Mouse (Mus musculus) right cerebral cortex, postnatal 36 days (tissue): ENCODE results near the gene Gm27021.

Experiments used
- DNase-seq, 2 experiments: peaks; one replicate each; pipeline ENCODE4 v3.0.0; 2022; ENCODE audit warnings: low spot score in 2 of 2, mixed read lengths in 1 of 2

Gm27021 gene

DNA sequence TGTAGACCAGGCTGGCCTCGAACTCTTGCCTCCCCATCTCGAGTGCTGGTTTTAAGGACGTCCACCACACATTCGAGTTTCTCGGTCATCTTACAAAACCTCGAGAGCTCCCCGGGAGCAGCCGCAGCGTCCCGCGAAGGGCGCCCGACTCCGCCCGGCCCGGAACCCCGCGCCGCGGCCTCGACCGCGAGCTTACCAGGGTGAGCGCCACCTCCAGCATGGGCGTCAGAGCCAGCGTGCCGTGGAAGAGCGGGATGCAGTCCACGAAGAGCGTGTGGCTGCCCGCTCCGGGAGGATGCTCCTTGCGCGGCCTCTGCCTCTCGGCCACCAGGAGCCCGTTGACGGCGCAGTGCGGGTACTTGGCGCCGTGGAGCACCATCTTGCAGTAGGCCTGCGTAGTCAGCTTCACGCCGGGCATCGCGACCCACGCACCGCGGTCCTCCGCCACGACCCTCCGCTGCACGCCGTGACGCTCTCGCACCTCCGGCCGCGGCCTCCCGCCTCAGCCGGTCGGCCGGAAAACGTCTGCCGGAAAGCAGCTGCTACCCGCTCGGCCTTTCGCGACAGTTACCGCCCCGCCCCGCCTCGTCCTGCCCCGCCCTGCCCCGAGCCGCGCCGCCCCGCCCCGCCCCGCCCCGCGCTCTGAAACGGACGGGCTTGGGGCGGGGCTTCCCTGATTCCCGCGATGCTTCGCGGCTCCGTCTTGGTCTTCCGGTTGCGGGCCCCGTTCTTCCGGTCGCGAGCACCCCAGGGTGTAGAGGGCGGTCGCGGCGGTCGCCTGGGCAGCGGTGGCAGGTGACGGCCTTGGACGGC is at the start of gene Gm27021, which contains the start of gene Cox4i1:
Gene Gm27021 (minus strand): TSS at position 519 of the 813 bp plus-strand sequence.
Gene Cox4i1 (plus strand): TSS at position 662 of the 813 bp plus-strand sequence.
- peak; percentile 82 to 86 for DNase-seq

DNA sequence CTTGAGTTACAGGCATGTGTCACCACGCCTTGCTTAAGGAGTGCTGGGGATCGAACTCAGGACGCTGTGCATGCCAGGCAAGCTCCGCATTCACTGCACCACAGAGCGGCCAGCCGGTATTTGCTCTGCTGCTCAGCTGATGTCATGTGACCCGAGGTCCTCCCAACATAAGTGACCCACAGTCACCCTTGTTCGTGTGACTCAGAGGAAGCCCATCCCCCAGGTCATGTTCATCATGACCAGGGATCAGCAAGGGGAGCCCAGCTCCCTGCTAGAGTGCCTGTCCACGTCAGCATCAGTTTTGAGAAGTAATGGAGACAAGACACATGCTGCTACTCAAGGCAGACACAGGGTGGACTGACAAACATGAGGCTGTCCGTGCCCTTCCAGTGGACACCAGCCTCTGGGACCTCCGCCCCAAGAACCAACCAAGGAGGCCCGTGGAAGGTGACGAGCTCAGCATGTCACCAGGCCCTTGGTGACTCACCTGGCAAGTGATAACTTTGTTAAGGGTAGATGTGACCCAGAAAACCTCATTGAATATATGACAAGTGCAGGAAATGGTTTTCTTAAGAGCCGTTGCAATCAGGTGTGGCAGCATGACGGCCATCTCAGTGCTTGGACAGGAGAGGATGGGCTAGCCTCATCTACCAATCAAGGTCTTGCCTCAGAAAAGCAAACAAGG is 48.3 kb upstream of the Gm27021 start:
- no peak for DNase-seq

DNA sequence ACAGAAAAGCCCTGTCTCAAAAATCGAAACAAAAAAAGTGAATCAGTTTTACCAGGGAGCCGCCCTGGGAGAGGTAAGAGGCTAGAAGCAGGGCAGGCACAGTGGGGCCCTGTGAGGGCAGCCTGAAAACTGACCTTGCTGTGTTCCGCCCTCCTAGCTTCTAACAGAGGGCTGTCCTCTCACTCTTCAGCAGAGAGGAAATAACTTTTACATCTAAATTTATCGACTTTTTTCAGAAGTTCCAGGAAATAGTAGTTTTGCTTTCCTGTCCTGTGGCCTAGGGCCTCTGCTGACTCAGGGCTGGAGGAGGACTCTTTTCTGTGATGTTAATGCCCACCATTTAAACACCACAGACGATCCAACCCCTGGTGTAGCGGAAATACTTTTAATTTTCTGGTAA is 47.3 kb upstream of the Gm27021 start:
- DNase-seq, result no peak

DNA sequence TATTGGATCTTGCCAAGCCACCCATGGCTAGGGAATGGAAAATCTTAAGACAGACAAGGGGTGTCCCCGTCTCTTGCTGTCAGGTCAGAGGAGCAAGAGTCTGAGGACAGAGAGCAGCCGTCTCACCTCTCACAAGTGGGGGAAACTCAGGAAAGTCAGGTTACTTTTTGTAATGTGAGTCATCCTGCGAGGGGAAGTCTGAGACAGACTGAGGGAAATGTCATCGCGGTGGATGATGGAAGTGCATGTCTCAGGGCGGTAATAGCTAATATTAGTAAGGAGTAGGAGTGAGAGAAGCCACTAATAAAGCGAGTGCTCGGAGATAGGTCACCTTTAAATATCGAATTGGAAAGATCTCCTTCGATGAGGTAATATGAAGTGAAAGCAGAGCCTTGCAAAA is 41.3 kb upstream of the Gm27021 start:
- DNase-seq, result no peak

DNA sequence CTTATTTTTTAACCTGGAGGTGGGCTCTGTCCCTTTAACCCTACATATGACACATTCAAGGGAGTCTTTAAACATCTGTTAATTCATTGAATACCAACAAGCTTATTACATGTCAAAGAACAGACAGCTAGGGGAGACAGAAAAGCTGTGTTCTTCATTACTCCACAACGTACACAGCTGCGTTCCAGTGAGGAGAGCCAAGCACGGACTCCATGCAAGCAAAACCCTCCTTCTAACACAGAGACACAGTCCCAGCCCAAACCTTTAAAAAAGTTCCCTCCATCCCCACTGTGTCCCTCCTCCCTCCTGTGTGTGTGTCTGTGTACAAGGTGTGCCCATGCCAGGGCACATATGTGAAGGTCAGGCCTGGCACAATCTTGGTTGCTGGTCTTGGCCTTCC is 38.3 kb upstream of the Gm27021 start:
- DNase-seq, result no peak

DNA sequence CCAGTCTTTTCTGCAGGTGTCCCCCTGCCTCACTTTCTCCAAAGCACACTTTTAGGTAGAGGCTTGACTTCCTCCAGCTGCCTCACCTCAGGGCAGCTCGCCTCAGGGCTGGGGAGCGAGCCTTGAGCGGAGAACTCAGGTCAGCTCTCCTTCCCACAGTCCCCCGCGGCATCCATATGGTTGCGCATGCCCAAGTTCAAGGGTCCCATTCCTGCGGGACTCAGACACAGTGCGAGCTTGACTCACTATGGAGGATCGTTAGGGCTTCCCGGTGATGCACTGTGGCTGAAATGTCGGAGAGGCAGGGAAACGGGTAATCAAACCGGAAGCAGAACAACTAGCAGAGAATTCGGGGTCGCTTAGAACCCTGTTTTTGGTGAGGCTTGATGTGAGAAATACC is 37.3 kb upstream of the Gm27021 start:
- DNase-seq, result no peak

DNA sequence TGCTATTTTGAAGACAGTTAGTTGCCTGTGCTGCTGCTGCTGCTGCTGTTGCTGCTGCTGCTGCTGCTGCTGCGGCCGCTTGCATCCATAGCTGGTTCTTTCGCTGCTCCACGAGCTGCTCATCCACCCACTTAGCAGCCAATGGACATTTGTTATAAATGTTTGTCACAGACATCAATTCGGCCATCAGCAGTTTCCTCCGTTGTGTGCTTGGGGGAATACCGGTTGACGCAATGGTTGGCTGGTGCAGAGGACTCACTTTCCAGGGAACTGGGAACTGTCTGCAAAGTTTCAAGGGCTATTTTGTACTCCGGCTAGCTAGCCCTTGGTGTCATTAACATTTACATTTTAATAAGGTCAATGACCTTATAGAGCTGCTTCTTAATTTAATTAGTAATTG is 36.3 kb upstream of the Gm27021 start:
- DNase-seq, result no peak

DNA sequence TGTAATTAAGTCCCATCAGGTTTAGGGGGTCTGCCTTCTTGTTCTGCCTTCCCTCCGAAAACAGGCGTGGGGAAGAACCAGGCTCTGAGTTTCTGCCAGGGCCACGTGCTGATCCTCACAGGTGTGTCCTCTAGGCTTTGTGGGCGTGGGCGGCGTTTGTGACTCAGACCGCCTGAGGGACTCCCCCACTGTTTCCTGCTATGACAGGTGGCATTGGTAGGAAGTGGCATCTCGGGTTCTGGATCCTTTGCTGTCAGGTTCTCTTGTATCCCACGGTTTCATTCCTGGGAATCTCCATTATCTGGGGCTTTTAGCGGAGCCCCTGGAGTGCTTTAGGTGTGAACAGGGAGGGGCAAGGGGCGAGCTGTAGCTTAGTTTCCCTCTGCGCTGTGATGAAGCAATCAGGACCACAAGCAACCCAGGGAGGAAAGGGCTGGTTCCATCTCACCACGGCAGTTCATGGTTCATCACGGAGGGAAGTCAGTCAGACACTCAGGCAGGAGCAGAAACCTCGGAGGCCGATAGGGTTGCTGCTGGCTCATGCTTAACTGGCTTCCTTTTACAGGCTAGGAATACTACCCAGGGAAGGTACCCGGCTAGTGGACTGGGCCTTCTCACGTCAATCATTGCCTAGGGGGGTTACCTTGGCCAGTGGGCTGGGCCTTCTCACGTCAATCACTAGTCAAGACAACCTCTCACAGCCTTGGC is 34.0 kb upstream of the Gm27021 start:
- peak; percentile 23 to 43 for DNase-seq

DNA sequence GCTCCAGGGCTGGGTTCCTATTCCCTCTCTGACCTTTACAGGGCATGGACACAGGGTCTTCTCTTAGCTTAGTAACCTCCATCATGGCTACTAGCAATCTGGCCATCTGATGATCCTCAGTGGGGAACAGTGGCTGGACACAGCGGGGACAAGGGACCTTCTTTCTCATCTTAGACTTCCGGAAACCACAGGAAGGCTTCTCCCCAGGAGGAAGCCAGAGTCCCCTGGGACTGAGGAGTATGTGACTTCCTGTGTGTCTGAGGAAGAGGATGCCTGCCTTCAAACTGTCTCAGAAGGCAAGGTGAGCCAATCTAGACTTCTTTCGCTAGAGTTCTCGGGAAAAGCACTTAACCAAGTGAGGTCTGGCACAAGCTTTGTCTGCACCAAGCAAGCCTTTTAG is 32.2 kb upstream of the Gm27021 start:
- DNase-seq, result no peak

DNA sequence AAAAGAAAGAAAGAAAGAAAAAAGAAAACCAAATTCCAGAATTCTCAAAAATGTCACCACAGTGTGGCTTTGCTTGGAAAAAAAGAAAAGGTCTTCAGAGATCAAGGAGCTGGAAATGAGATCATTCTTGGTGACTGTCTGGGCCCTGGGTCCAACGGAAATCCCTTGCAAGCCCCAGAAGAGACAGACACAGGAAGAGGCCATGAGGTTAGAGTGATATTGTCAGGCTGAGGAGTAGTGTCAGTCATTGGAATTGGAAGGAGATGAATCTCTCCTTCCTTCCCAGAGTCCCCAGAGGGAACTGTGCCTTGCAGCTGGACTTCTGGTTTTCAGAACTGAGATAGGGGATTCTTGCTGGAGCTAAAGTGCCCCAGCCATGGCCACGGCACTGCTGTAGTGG is 31.7 kb upstream of the Gm27021 start:
- DNase-seq, result no peak

DNA sequence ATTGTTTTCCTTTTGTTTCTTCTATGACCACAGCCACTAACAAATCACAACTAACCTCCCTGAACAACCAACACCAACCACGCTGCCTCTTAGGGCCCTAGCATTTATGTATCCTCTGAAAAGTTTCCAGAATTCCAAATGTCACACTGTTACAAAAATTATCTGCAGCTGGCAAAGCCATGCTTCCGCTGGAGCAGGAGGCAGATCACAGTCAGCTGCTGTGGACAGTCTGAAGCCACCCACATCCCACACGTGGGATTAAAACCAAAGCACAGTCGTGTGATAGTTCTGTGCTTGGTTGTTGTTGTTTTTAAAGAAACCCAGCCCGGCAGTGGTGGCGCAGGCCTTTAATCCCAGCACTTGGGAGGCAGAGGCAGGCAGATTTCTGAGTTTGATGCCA is 31.2 kb upstream of the Gm27021 start:
- no peak for DNase-seq

DNA sequence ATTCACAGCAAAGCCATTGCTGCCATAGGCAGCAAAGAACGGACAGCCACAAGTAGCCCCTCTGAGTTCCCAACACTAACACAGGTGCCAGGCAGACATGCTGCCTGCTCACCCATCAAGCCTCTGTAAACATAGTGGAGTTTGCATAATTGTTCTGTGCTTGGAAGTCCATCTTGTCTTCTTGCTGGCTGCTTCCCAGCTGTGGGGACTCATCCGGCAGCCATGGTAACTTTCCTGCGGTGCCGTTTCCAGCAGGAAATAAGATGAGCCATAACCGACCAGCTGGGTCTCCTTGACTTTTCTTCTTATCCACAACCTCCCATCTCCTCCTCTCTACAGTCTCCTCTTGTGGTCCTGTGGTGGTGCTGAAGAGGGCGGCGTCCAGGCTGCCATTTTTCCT is 30.5 kb upstream of the Gm27021 start:
- no peak for DNase-seq

DNA sequence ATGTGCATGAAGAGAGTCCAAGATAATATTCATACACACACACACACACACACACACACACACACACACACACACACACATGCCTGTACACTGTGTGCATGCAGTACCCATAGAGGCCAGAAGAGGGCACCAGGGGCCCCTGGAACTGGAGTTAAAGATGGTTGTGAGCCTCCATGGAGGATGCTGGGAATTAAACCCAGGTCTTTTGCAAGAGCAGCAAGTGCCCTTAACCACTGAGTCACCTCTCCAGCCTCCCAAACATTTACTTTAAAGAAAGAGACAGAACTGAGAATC is 30.0 kb upstream of the Gm27021 start:
- DNase-seq, result no peak

DNA sequence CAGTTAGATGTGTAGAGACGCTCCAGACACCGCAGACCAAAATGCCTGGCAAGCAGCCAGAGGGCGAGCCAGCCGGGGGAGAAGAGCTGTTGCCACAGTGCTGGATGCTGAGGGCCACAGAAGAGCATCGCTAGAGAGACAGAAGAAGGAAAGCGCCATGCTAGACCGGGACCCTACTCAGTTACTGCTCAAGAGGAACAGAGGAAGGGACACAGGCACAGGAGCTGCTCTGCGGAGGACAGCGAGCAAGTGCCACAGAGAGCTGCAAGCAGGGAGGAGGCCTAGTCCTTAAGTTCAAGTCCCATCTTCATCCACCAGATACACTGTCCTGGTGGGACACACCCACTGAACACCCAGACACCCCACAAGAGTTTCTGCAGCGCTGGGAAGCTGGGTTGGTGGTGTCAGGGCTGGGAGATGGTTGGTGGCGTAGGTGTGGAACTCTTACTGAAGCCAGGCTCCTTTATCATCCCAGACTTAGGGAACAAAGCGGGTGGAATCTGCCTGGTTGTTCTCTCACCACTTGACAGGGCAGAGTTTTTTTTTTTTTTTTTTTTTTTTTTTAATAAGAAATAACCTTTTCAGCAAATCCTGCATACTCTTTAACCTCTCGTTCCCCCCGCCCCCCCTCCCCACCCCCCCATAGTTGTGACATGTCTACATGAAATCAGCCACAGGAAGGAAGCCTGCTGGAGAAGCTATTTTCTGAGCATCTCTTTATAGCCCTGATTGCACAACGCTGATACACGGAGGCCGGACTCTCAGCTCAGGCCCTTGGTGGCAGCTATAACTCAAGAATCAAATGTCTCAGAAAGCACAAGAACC is 29.5 kb upstream of the Gm27021 start:
- no peak for DNase-seq

DNA sequence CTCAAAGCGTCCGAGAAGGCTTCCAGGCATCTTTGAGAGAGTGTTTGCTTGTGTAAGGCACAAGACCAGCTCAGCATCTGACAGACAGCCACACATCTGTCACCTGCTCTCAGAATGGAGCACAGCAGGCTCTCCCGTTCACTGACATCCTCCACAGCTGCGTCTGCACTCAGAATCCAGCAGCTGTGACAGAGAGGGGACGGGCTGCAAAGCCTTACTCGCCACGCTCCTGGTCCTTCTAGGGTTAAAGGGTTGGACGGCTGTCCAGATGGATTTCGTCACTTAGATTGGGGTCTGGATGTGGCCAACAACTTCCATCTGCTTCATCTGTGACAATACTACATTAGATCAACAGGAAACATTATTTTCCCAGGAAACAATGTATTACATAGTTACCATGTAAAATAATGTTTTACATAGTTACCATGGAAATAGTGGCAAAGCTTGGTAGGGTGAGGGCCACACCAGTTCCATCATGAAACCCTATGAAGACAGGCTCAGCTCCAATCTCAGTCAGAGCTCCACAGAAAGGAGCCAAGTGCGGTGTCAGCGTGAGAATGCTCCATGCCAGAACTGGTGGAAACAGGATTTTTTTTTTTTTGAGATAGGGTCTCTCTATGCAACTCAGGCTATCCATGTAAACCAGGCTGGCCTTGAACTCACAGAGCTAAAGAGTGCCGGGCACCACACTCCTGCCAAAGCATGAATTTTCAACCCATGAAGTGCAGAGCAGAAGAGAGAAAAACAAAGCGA is 28.7 kb upstream of the Gm27021 start:
- no peak for DNase-seq

DNA sequence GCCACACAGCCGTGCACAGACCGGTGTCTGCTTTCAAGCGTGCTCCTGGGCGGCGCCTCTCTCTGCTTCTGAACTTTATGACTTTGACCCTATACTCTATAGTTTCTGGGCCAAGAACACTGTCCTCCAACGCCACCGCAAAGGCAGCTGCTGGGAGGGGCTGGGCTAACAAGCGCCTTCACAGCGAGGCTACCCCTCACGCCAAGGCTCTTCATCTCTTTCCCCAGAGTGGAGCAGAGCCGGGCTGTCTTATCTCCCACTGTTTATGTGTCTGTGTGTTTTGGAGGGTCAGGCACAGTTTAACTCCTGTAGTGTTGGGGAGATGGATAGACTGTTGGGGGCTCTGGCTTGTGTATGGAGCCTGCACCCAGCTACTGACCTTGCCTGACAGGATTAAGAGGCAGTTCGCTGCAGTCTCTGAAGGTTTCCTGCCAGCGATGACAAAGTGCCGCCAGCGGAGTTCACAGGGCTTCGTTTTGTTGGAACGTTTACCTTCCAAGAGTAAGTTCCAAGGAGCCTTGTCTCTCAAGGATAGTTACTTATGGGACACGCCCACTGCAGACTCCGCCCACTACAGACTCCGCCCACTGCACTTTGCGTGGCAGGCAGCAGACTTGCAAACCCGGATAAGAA is 26.1 kb upstream of the Gm27021 start:
- DNase-seq, result no peak

DNA sequence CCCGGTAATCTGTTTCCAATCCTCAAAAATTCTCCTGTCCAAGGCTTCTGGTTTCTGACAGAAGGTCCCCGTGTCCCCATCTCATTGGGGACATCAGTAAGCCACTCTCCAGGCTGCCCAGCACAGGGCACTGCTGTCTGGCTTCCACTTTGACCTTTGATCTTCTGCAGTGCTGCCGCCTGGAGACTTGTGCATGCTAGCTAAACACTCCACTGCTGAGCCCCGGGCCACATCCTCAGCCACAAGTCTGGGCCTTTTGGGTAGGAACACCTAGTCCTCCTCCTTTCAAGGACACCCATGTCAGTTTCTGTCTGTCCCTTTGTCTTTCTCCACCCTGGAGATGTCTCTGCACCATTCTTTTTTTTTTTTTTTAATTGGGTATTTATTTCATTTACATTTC is 25.1 kb upstream of the Gm27021 start:
- DNase-seq, result no peak

DNA sequence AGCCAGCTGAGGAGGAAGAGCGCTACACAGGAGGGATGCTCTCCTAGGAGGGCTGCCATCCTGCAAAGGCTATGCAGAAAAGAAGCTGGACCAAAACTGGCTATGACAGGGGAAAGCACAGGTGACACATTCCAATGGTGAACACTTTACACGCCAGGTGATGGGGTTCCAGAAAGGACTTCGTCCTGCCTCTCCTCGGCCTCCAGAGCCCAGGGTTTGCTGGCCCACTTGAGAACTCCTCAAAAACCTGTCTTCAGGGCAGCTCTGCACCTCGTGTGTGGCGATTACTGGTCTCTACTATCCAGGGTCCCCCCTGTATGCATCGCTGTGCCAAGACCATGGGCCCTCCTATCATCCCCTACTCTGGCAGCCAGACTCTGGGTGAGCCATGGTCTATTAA is 20.6 kb upstream of the Gm27021 start:
- DNase-seq, result no peak

DNA sequence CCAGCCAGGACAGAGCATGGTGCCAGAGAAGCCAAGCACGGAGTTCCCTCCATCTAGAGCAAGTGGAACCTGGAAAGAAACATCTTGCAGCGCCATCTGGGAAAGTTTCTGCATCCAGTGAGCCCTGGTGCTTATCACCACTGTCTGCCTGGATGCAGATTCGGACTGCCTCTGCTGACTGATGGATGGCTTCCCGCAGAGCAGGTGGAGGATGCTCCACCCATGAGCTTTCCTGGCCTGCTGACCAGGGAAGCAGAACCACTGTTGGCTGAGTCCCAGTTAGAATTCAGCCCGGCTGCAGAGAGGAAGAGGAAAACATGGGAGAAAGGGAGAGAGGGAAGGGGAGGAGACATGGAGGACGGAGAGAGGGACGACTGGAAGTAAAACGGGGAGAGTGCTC is 19.9 kb upstream of the Gm27021 start:
- DNase-seq, result no peak

DNA sequence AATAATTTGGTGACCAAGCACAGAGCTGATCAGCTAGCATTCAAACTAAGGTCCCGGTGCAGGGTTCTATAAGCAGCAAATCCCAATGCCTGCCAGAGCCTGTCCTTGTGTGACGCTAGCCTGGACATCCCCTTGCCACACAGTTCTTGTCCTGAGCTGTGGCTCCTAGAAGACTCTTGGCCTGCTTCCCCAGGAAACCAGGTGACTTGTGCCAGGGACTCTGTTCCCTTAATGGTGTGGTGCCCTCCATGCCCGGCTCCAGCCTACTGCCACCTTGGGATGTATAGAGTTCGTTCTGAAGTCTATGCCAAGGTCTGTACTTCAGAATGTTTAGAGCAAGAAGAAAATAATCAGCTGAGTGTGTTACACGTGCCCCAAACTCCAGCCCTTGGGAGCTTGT is 18.7 kb upstream of the Gm27021 start:
- DNase-seq, result no peak

DNA sequence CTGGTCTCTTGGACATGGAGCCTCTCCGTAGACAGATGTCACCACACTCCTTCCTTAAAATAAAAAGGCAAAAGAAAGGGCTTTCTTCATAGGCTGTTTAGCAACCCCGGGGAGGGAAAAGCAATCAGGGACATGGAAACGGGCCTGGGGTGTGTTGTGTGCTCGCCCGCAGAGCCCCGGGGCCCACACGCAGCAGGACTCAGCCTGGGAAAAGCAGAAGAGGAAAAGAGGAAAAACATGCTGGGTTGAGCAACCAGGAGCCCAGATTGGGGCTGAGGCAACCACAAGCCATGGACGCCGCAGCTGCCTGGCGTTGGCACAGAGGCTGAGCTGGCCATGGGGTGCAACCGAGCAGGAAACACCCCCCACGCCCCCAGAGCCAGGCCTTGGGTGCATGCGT is 18.2 kb upstream of the Gm27021 start:
- no peak for DNase-seq
